Mouse (Mus musculus) G1E (cell line): ENCODE results near the gene Bpi.

Source experiments
- CTCF ChIP-seq: IDR thresholded peaks from 2 replicates; pipeline ENCODE4 v1.5.1; 2012; ENCODE audit warnings: low read depth, low read length, inconsistent platforms, mixed read lengths
- GATA1 ChIP-seq: IDR thresholded peaks from 2 replicates; pipeline ENCODE4 v1.6.1; 2012; ENCODE audit warnings: borderline replicate concordance, low read length, inconsistent platforms, mixed read lengths
- POLR2AphosphoS5 ChIP-seq: IDR thresholded peaks from 2 replicates; pipeline ENCODE4 v1.6.1; 2012; ENCODE audit warnings: low read depth, low read length, inconsistent platforms; ENCODE audit not compliant: insufficient replicate concordance

DNA sequence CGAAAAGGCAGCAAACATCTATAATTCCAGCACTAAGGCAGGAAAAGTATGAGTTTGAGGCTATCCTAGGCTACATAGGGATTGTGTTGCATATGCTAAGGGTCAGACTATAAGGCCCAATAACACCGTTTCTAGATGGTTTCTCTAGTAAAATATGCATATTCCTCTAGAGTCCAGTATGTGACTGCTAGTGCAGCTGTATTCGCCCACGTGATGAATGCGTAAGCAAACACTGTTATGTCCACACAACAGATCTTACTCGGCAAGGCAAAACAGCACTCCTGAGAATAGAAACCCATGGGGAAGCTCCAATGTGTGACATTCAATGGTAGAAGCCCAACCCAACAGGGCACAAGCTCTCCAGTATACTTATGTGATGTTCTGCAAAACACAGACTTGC is 10.0 kb upstream of the Bpi start:
- TF ChIP-seq CTCF (no peak), GATA1 (no peak), POLR2AphosphoS5 (no peak)
